Mouse (Mus musculus) urinary bladder, adult 2 months (tissue): Measurements from ENCODE around the gene Klf7. TPM values are rescaled to one million over a fixed set of nuclear protein-coding genes. Genes with fewer than 3 reads are reported as not detected.

Experiments used
- DNase-seq: peaks from one replicate; pipeline ENCODE4 v3.0.0; 2022; ENCODE audit warnings: low spot score
- polyA plus RNA-seq: library from polyadenylated mRNA; depleted of rRNA; stranded (reverse); fragments of >200 nt; gene quantifications from 2 replicates; pipeline ENCODE4 v1.2.3, GENCODE M21; 2012

The Klf7 gene
- polyA plus RNA-seq, 1 experiment: 16.0 TPM

DNA sequence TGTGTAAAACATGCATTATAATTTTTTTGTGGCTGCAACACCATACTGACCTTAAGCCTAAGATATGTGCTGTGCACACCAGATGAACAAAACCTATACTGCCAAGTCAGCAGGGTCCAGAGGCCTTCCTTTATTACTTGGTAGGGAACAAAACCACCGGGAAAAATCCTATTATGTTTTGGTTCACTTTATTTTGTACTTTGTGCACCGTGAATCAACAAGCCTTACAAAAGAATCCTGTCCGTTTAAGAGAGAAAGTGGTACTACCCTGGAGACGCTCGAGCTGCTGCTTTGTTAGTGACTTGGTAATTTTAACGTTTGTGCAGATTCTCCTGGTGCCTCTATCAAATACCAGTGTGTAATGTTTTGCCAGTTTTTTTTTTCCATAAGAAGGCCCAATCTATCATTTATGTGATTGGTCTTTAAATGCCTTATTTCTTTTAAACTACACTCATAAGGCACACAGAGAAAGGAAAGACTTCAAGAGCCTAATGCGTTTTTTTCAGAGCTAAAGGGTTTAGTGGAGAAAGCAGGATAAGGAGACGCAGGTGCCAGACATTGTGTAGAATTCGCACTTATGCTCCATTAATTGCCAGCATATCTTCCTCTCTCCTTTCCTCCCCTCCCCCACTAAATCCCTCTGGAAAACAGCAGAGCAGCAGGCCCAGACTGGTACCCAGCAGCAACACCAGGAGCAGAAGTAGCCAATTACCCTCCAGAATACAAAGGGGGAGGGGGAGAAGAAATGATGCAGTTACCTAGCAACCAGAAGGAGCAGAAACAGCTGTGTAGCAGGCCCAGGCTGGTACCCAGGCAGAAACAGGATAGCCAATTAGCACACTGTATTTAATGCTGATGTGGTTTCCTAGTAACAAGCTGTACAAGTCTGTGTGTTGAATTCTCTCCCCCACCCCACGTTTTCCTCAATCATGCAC is 55.5 kb downstream of the Klf7 start:
- DNase-seq: no peak

DNA sequence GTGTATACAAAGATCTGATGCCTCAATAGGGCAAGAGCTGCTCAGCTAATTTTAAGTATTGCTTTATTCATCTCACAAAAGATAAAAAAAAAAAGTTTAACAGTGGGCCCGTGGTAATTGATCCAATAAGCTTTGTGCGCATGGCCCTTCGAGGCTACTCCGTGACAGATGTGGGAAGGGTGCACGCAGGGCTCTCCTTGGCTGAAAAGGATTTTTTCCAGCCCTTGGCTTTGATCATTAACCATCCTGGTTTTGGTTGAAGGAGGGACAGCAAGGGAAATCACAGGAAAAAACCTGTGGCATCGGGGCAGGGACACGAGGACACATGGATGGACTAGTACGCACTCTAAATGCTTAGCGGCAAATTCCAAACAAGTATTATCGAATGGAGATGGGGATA is 60.6 kb downstream of the Klf7 start:
- DNase-seq: no peak

DNA sequence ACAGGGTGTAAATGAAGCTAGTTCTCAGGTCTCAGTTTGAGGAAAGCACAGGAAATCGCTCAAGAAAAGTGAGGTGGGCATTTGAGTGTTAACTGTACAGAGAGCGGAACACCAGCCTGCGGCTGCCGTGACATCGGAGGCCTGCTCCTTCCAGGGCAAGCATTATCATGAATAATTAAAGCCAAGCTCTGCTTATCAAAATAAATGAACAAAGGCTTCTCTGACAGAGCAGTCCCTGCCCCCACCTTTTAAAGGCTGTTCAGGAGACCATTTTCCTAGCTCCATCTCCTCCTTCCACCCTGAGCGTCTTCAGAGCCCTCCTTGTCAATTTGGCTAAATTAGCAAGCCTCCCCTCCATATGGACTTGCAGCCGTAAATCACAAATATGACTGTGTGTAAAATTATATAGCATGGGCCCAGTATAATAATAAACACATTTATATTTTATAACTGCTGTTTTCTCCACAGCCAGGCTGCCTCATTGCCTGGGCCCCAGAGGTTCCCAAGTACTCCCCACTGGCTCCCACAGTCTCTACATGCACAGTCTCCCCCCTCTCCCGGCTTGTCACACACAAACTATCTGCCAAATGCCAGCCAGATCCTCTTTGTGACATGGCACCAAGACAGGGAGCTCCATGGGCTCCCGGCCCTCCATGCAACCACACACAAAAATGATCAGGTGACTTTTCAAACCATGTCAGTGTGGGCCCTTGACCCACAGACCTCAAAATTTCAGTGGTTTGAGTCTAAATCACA is 61.2 kb downstream of the Klf7 start:
- no peak for DNase-seq

DNA sequence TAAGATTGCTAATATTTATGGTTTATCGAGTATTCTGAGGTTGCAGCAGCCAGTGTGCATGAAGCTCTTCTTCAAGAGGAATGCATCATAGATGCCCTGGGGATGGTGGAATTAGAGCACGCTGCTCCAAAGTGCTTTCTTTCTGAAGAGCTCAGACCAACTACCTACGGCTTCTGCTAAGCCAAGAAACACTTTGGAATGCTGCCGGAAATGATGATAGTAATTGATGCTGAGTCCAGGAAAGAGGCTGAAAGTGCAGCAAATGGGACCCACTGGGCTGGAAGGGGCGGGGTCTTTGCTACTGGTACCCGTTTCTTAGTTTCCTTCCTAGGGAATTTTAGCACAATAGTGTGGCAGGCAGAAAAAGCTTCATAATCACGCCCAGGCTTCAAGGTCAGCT is 62.0 kb downstream of the Klf7 start:
- DNase-seq: no peak

DNA sequence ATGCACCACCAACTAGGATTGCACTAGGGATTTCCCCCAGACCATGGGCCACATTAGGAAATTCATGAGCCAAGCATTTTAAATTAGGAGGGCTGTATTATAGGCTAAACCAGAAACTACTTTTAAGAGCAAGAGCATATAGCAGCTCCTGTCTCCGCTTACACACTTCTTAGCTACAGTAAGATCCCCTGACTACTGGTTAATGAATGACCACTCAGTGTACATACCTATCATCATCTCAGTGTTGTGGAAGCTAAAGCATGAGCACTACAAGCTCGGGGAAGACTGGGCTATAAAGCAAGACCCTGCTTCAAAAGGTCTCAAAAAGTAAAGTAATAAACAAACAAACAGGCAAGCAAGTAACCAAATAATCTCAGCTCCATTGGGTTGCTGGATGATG is 65.5 kb downstream of the Klf7 start:
- no peak for DNase-seq

DNA sequence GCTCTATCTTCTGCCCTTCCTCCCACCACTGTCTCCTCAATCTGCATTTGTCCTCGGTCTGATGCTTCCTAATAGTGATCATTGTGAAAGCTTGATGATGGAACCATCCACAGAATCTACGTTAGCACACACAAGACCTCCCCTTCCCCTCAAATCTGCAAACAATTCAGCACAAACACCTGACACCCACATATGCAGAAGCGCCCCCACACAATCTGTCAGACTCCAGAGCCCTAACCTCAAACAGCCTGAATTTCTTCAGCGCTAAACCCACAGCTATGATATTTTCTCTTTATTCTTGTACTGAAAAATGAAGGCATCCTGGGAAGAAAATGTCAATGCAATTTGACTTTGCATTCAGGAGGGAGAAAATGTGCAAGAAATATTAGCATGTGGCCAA is 66.1 kb downstream of the Klf7 start:
- DNase-seq: no peak

DNA sequence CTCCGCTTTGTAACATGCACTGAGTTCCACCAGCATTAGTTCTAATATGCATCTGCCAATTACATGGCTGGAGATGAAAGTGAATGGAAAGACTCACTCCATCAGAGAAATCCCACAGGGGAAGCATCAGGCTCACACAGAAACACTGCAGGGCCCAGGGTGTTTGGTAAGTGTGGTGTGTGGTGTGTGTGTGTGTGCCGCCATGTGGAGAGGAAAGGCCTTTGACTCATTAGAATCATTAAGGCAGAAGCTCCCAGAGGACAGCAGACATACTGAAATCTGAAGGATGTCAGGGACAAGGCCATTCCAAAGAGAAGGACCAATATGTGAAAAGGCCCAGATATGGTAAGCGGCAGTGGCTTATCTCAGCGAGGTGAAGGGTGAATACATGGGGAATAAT is 66.9 kb downstream of the Klf7 start:
- DNase-seq: no peak

DNA sequence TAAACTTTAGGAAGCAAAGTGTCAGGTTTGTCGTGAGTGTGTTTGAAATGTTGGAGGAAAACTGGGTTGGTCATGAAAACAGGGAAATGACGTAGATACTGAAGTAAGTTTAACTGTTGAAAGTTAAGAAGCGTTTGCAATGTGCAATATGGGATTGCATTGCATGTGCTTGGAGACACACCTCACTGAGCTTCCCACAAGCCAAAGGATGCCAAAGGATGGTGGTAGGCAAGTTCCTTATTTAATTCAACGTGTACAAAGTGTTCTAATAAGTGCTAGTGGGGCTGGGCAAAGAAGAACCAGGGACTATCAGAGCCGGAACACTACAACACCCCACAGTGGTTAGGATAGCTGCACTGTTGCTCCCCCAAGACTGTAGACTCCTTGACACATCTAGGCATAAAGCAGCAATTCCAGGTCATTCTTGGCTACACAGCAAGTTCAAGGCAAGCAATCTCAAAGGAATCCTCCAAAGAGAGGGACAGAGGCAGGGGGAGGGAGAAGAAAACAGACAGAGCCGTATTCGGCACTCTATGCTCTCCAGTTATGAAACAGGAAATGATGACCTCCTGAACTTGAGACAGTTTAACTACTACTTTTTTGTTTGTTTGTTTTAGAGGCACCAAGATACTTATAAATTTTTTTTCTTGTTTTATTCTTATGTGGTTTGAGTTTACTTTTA is 69.9 kb downstream of the Klf7 start:
- DNase-seq: no peak

DNA sequence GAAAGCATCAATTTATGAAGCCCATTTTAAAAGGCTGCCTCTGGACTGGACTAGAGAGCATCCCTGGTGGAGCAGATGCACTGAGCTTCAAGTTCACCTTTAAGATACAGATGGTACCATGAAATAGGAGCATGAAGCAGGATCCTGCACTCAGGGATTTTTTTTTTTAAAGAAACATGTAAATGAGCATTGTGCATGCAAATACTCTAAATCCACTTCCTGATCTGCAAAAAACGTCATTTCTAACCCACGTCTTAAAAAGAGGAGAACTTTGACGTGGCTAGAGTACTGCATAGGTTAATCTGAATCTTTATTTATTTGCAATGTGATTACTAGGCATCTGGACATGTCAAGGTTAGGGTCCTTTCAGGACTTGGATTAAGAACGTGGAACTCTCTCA is 73.5 kb downstream of the Klf7 start:
- DNase-seq: no peak

DNA sequence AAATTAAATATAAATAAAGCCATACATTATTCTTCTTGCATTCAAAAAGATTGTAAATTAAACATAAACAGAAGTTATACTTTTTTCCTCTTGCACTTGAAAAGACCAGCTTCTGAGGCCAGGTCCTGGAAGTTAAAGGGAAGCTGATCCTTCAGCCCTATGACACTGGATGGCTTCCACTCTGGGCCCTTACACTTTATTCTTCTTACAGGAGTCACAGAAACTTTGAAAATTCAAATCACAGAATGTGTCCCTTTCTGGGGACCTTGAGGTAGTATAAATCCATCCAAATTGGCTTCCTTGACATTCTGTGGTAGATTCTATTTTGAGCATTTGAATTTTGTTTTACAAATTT is 75.3 kb downstream of the Klf7 start:
- DNase-seq: no peak

DNA sequence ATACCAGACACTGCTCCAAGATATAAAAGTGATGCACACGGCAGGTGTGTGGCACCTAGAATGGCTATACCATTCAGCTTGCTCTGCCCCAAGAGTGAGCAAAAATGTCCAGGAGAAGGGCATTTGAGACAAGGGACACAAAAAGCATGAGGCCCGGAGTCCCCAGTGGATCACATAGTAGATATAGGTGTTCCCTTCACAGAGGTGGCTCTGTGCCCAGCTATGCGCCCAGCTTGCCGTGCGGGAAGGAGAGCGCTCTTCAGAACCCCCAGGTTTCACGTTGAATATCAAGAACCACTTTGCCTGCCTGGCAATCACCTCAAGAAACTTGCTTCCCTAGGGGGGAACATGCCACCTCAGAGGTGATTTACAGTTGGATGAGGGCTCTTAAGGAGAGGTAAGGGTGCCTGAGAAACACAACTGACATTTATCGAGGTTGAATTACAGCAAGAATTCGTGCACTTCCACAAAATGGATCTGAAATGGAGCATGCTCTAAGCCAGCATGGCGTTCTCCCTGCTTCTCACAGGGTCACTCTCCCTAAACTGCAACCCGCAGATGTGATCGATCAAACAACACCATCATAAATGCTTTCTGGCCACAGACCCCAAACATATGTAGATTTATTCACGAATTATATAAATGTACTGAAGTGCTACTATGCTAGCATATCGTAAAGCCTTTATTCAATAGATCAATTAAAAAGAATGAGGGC is 75.8 kb downstream of the Klf7 start:
- DNase-seq: no peak

DNA sequence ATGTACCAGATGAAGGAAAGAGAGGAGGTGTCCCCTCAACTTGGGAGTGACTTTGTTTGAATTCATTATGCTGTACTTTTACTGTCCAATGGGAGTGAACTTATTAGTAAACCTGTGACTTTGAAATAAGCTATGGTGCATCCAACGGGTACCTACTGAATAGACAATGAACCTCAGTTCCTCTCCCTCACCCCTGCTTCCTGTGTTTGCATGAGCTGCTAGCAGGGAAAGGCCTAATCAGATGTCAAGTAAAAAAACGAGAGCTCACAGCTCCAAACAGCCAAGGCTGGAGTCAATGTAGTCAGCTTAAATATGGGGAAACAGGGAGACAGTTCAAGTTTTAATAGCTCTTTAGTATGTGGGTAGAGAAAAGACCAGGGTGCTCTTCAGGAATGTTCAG is 77.5 kb downstream of the Klf7 start:
- no peak for DNase-seq

DNA sequence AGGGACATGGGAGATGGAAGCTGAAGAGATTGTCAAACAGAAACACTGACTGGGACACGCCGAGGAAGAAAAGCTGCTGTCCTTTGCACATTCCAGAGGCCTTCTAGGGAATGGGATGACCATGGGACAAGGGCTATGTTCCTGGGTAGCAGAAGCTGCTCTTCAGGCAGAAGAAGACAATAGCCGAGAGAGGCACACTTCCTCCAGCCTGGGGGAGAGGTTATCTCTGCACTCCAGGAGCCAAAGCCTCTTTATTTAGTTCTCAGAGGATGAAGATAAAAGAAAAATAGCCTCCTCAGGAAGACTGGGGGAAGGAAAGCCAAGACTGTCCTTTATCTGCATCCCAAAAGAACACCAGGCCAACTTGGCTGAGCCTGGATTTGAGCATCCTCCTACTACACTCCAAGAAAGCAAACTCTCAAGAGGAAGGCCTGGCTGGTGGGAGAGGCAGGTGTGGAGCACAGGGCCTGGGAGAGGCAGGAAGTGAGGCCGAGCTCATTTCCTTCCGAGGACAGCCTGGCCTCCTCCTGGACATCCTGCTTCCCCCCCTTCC is 81.2 kb downstream of the Klf7 start:
- no peak for DNase-seq

DNA sequence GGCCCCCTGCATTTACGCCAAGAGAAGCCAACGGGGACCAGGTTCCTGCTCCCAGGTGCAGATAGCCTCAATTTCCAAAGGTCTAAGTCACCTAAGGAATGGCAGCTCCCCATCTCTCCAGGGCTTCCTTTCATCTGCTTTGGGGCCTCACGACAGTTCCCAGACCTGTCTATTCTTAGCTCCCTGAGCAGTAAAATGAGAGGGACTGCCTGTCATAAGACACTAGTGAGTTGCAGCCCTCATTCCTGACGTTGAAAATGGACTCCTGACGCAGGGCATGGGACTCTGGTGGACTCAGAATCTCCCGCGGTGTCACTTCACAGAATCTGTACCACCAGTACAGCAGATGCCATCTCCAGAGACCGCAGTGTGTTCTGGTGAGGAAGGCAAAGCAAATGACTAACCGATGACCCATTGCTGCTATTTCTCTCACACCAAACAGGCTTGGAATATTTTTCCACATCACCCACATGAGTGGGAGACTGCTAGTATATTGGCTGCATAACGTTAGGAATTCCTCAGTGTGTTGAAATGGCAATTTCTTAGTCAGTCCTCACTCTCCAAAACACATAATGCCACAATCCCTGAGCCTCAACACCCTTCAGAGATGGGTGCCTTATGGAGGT is 81.9 kb downstream of the Klf7 start:
- DNase-seq: no peak

DNA sequence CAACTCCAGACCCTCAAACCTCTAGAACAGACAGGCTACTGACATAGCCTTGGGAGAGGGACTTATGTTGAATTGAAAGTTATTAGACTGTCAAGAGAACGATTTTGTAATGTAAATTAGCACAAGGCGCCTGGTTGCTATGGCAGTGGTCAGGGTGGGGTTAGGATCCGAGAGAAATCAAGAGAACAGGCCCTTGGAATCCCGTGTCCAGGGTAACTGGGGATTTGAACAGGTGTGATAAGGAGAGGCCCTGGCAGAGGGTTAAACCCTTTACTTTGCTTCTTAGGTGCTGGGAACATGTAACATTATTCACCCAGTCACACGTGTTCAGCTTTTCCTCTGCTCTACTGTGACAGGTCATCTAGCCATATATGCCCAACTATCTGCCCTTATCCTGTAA is 83.7 kb downstream of the Klf7 start:
- no peak for DNase-seq

DNA sequence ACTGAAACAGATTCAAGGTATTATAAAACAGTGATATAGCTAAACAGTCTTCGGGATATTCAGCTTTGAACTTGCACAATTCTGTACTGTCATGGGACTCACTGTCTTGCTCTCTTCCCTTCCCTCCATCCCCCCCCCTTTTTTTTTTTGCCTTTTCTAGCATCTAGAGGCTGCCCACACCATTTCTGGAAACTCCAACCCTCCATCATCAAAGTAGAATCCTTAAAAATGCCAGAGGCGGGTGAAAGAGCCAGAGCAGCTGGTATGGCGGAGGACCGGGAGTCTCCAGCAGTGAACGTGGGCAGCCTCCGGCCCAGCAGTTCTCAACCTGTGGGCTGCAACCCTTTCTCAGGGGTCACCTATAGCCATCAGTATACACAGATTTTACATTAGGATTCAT is 84.3 kb downstream of the Klf7 start:
- DNase-seq: no peak

DNA sequence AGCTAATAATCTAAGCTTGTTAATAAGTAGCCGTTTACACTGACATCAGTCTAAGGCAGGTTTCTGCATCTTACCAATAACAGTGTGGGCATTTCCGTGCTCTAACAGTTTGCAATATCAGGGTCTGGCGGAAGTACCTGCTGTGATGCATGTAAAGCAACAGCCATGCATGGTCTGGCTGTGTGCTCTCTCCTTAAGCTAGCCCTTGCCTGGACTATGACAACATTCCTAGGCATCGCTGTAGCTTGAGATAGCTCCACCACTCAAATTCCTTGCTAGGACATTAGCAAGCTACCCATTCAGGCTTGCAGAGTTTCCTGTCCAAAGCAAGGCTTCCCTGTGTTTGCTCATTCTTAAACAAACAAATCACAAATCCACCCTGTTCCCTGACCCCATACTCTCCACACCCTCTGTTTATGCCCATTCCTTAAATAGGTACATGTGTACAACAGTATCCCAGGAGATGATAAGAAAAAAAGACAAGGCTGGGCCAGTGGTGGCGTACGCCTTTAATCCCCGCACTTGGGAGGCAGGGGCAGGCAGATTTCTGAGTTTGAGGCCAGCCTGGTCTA is 85.1 kb downstream of the Klf7 start:
- no peak for DNase-seq

DNA sequence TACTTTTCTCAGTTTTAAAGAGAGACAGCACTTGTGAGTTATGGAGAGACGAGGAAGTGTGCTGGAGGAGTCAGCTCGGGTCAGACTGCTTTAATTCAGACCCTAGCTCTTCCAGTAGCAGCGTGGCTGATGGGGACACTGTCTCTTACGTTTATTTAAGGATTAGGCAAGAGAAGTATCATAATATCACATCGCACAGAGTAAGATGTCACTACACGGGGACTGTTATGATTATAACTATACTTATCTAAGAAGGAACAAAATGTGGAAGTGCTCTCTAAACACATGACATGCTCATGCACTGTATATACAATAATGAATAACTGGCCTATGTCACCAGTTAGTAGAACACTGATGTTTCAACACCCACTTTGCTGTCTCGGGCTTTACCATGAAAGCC is 86.3 kb downstream of the Klf7 start:
- DNase-seq: no peak

DNA sequence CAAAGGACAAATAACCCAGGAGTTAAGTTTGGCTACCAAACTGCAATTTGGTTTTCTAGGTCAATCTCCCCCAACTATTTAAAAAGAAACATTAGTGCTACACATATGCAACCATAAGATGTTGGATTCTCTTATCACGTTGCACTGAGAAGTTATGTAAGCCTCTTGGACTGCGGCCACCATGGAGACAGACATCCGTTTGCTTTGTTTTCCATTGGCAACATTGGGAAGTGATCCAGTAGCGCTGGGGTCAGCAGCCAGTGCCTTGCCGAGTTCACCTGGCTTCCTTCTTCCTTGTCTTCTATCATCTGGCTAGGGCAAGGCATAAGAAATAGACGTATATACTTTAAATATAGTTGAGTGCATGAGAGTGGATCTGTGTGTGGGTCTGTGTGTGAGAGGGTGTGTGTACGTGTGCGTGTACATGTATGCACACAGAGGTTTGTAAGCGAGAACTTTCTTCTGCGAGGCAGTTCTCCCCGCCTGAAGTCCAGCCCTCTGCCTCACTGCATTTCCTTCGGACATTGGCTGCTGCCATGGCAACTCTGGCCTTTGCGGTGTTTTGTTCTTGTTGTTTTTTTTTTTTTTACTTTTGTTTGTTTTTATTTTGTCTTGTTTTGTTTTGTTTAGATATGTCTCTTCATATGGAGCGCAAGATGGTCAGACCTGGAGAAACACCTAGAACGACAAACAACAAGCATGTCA is 86.8 kb downstream of the Klf7 start:
- DNase-seq: no peak

DNA sequence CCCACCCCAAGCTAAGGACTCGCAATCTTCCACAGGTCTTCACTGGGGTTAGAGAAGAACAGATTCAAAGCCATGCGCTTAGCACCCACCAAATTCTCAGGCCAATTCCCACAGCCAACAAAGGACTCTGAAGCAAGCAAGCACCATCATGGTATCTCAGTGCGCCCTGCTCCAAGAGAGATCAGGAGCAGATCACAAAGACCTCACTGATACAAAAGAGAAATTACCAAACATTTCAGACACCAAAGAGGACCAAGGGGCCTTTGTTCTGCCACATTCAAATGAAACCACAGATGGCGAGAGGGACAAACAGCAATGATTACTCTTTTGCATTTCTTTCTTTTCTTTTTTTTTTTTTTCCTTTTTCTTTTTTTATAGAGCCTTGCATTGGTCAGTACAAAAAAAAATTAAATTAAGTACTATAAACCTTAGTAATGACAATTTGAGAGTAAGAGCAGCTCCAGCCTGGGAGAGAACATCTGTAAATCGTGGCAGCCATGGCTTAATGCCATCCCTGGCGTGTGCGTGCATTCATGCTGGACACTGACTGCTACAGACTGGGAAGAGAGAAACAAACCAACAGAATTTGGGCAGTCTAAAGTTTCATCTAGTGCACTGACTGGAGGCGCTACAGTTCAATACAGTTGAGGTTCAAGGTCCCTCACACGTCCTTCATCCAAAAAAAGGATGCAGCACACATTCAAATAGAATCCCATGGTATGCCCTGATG is 89.4 kb downstream of the Klf7 start:
- DNase-seq: no peak
